ENCODE assay signal across 24 mouse cellular contexts in the genomic region with DNA sequence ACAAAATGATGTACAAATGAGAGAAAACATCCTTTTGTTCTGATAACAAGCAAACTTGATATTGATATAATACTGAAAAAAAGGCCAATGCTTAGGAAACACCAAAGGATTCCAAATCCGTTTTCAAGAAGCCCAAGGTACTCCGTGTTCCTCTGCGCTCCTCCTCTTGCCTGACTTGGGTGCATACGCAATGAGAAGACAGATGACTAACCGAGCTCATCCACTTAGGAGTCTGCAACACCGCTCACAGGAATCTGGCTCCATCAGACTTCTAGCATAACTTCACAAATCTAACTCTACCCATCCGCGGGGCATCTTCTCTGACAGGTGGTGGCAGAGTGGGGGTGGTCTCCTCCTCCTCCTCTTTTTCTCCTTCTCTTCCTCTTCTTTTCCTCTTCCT.
"Had no signal": no experiment of that assay in that cellular context is flagged by ENCODE, and none has a peak within 500 bp of the region (broad histone marks: within the 10 kb centered on the region; RNA-seq: fewer than 3 reads in every experiment).

No protein-coding gene starts in this region.

- H3K27me3 ChIP-seq: heart, embryonic 15.5 days; hindbrain, embryonic 13.5 days; hindbrain, embryonic 15.5 days; kidney, embryonic 15.5 days; limb, embryonic 15.5 days; liver, embryonic 12.5 days had no signal

- H3K9ac ChIP-seq: forebrain, postnatal 0 days; heart, embryonic 13.5 days; heart, embryonic 15.5 days; hindbrain, embryonic 13.5 days; hindbrain, embryonic 15.5 days; kidney, embryonic 15.5 days; limb, embryonic 13.5 days; limb, embryonic 15.5 days; liver, embryonic 12.5 days had no signal

- H3K27ac ChIP-seq: heart, embryonic 13.5 days; heart, embryonic 15.5 days; hindbrain, embryonic 13.5 days; hindbrain, embryonic 15.5 days; hindbrain, postnatal 0 days; kidney, embryonic 15.5 days; kidney, postnatal 0 days; limb, embryonic 13.5 days; limb, embryonic 15.5 days; liver, embryonic 12.5 days had no signal

- ATAC-seq: forebrain, postnatal 0 days; hindbrain, postnatal 0 days; intestine, embryonic 16.5 days; liver, embryonic 12.5 days had no signal

- H3K4me3 ChIP-seq: heart, embryonic 13.5 days; heart, embryonic 15.5 days; hindbrain, embryonic 13.5 days; hindbrain, embryonic 15.5 days; kidney, embryonic 15.5 days; limb, embryonic 13.5 days; limb, embryonic 15.5 days; liver, embryonic 12.5 days had no signal

- H3K36me3 ChIP-seq: heart, embryonic 13.5 days; heart, embryonic 15.5 days; hindbrain, embryonic 13.5 days; hindbrain, embryonic 15.5 days; kidney, embryonic 15.5 days; limb, embryonic 13.5 days; limb, embryonic 15.5 days; liver, embryonic 12.5 days had no signal

- H3K4me1 ChIP-seq: heart, embryonic 15.5 days; hindbrain, embryonic 15.5 days; kidney, embryonic 15.5 days; limb, embryonic 13.5 days; limb, embryonic 15.5 days; liver, embryonic 12.5 days had no signal

- DNase-seq: forebrain, postnatal 0 days; gastrocnemius, postnatal 14 days; gastrocnemius, postnatal 36 days; heart, adult 18-20 months; heart, postnatal 14 days; heart, postnatal 36 days; kidney, adult 11 months; kidney, adult 2 months; kidney, adult 9 months; kidney, postnatal 14 days; kidney, postnatal 36 days; layer of hippocampus, adult 9-11 months; layer of hippocampus, postnatal 36 days had no signal
